Mouse (Mus musculus) heart, embryonic 13.5 days (tissue): Measurements from ENCODE around the gene Kiz. TPM values are rescaled to one million over a fixed set of nuclear protein-coding genes. Genes with fewer than 3 reads are reported as not detected.

Experiments
- ATAC-seq: fragments of 200-750 bp; cut with Nextera tagmentation; 2 replicates; pipeline ENCODE4 v1.8.0; 2017; ENCODE audit warnings: moderate TSS enrichment; ENCODE audit not compliant: insufficient number of reproducible peaks, low FRiP score, low TSS enrichment; ENCODE audit errors: extremely low read depth
- H3K27ac ChIP-seq: fragments of 300-500 bp; sonication (generic); replicated peaks from 2 replicates; pipeline ENCODE4 v1.5.1; 2015; ENCODE audit warnings: moderate library complexity, mild to moderate bottlenecking, inconsistent platforms
- H3K27me3 ChIP-seq: fragments of 300-500 bp; sonication (generic); replicated peaks from 2 replicates; pipeline ENCODE4 v1.6.1; 2015; ENCODE audit warnings: mild to moderate bottlenecking, inconsistent platforms
- H3K36me3 ChIP-seq: fragments of 300-500 bp; sonication (generic); 2 replicates; pipeline ENCODE4 v1.6.1; 2015; ENCODE audit warnings: mild to moderate bottlenecking, inconsistent platforms
- H3K4me1 ChIP-seq: fragments of 300-500 bp; sonication (generic); 2 replicates; pipeline ENCODE4 v1.6.1; 2015; ENCODE audit warnings: inconsistent platforms
- H3K4me2 ChIP-seq: fragments of 300-500 bp; sonication (generic); 2 replicates; pipeline ENCODE4 v1.6.1; 2015; ENCODE audit warnings: inconsistent platforms, mild to moderate bottlenecking, moderate library complexity
- H3K4me3 ChIP-seq: fragments of 300-500 bp; sonication (generic); 2 replicates; pipeline ENCODE4 v1.5.1; 2015; ENCODE audit warnings: moderate library complexity, mild to moderate bottlenecking, inconsistent platforms
- H3K9ac ChIP-seq: fragments of 300-500 bp; sonication (generic); 2 replicates; pipeline ENCODE4 v1.6.1; 2015; ENCODE audit warnings: inconsistent platforms, mild to moderate bottlenecking, moderate library complexity
- H3K9me3 ChIP-seq: fragments of 300-500 bp; sonication (generic); 2 replicates; pipeline ENCODE4 v1.6.1; 2016; ENCODE audit warnings: inconsistent platforms
- whole genome bisulfite sequencing: fragments of 180-500 bp; shearing (Covaris S2); methylation state at CpG from one replicate; pipeline ENCODE4 v1.1.7; 2015; ENCODE audit warnings: mixed read lengths; 5-methylcytosine and 5-hydroxymethylcytosine counted together
- polyA plus RNA-seq: library from polyadenylated mRNA; unstranded; fragments of >200 nt; fragmentation: Nextera tagmentation; extraction: Ambion mirVana; gene quantifications from 2 replicates; pipeline ENCODE4 v1.2.1, GENCODE M21; 2015

The Kiz gene
- polyA plus RNA-seq: 21.5 and 25.2 TPM in 2 replicates

GRCm38 (mm10) chr2:146855599-146856039 lies at the start of gene Kiz:
Gene Kiz, plus strand, starts transcription at chr2:146855864.
- Histone ChIP-seq H3K4me3 (peak within 1 kb of the TSS; percentile 81), H3K9me3 (no peaks in the 10 kb centered on the region), H3K4me1 (peaks cover 3% of the 10 kb centered on the region; the same call in 1 of the 2 replicates), H3K9ac (peak within 1 kb of the TSS; percentile 90), H3K4me2 (peak within 1 kb of the TSS; percentile 84), H3K27me3 (no peaks in the 10 kb centered on the region), H3K36me3 (no peaks in the 10 kb centered on the region), H3K27ac (peak within 1 kb of the TSS; percentile 84)
- ATAC-seq: peak; percentile 100
- 1% methylated on average over 32 of the region's 32 CpGs for WGBS

GRCm38 (mm10) chr2:146809706-146810256 lies 45.9 kb upstream of the Kiz start:
- Histone ChIP-seq H3K36me3 (no peaks in the 10 kb centered on the region), H3K4me3 (no peak overlapping the region), H3K27ac (no peak overlapping the region), H3K9me3 (no peaks in the 10 kb centered on the region), H3K9ac (no peak overlapping the region), H3K27me3 (no peaks in the 10 kb centered on the region), H3K4me2 (no peak overlapping the region), H3K4me1 (no peaks in the 10 kb centered on the region)
- ATAC-seq: no peak
- WGBS: 87% methylated on average over 7 of the region's 7 CpGs

GRCm38 (mm10) chr2:146810695-146811094 lies 45.0 kb upstream of the Kiz start:
- no peak overlapping the region for H3K9ac ChIP-seq
- H3K27me3 ChIP-seq: no peaks in the 10 kb centered on the region
- H3K9me3 ChIP-seq: no peaks in the 10 kb centered on the region
- H3K4me1 ChIP-seq: no peaks in the 10 kb centered on the region
- no peak overlapping the region for H3K27ac ChIP-seq
- ATAC-seq: no peak
- no peaks in the 10 kb centered on the region for H3K36me3 ChIP-seq
- H3K4me3 ChIP-seq: peak overlapping the region; percentile 32
- H3K4me2 ChIP-seq: peak overlapping the region; percentile 53
- 54% methylated on average over 13 of the region's 13 CpGs for WGBS

GRCm38 (mm10) chr2:146814978-146815377 lies 40.7 kb upstream of the Kiz start:
- 80% methylated on average over 7 of the region's 7 CpGs for WGBS
- H3K9ac ChIP-seq: no peak overlapping the region
- no peak overlapping the region for H3K27ac ChIP-seq
- H3K4me1 ChIP-seq: no peaks in the 10 kb centered on the region
- no peak for ATAC-seq
- H3K27me3 ChIP-seq: no peaks in the 10 kb centered on the region
- H3K36me3 ChIP-seq: no peaks in the 10 kb centered on the region
- H3K9me3 ChIP-seq: no peaks in the 10 kb centered on the region
- H3K4me2 ChIP-seq: no peak overlapping the region
- H3K4me3 ChIP-seq: no peak overlapping the region

GRCm38 (mm10) chr2:146819065-146819464 lies 36.6 kb upstream of the Kiz start:
- WGBS: 80% methylated on average over 4 of the region's 4 CpGs

GRCm38 (mm10) chr2:146823483-146823951 lies 32.1 kb upstream of the Kiz start:
- peaks cover 12% of the 10 kb centered on the region for H3K4me1 ChIP-seq
- no peak overlapping the region for H3K27ac ChIP-seq
- no peaks in the 10 kb centered on the region for H3K36me3 ChIP-seq
- no peak overlapping the region; the same call in 1 of the 2 replicates for H3K4me3 ChIP-seq
- peak overlapping the region; percentile 50 for H3K4me2 ChIP-seq
- 30% methylated on average over 11 of the region's 11 CpGs for WGBS
- no peaks in the 10 kb centered on the region for H3K9me3 ChIP-seq
- no peak for ATAC-seq
- no peak overlapping the region for H3K9ac ChIP-seq
- peaks cover 27% of the 10 kb centered on the region for H3K27me3 ChIP-seq

More at GRCm38 (mm10) chr2:146819065-146819464, 36.6 kb upstream of the Kiz start:
- Histone ChIP-seq H3K9ac (no peak overlapping the region), H3K9me3 (no peaks in the 10 kb centered on the region), H3K36me3 (no peaks in the 10 kb centered on the region), H3K4me1 (peaks cover 12% of the 10 kb centered on the region), H3K27me3 (no peaks in the 10 kb centered on the region), H3K27ac (no peak overlapping the region), H3K4me3 (no peak overlapping the region), H3K4me2 (no peak overlapping the region)
- no peak for ATAC-seq

GRCm38 (mm10) chr2:146824043-146824442 lies 31.6 kb upstream of the Kiz start:
- no peak for ATAC-seq
- H3K9ac ChIP-seq: no peak overlapping the region
- peaks cover 33% of the 10 kb centered on the region for H3K27me3 ChIP-seq
- peak overlapping the region; percentile 50 for H3K4me2 ChIP-seq
- H3K4me1 ChIP-seq: peaks cover 12% of the 10 kb centered on the region
- WGBS: 61% methylated on average over 8 of the region's 8 CpGs
- no peaks in the 10 kb centered on the region for H3K9me3 ChIP-seq
- no peak overlapping the region for H3K27ac ChIP-seq
- H3K4me3 ChIP-seq: no peak overlapping the region
- H3K36me3 ChIP-seq: no peaks in the 10 kb centered on the region

GRCm38 (mm10) chr2:146828006-146828405 lies 27.7 kb upstream of the Kiz start:
- peaks cover 69% of the 10 kb centered on the region for H3K27me3 ChIP-seq
- H3K9me3 ChIP-seq: no peaks in the 10 kb centered on the region
- no peak overlapping the region for H3K9ac ChIP-seq
- no peak overlapping the region for H3K4me3 ChIP-seq
- 69% methylated on average over 4 of the region's 4 CpGs for WGBS
- no peak overlapping the region for H3K27ac ChIP-seq
- no peak for ATAC-seq
- no peak overlapping the region for H3K4me2 ChIP-seq
- no peaks in the 10 kb centered on the region for H3K36me3 ChIP-seq
- peaks cover 9% of the 10 kb centered on the region for H3K4me1 ChIP-seq

- WGBS: 7% methylated on average over 31 of the region's 31 CpGs
- no peak for ATAC-seq
- no peaks in the 10 kb centered on the region for H3K9me3 ChIP-seq
- H3K36me3 ChIP-seq: no peaks in the 10 kb centered on the region
- H3K9ac ChIP-seq: no peak overlapping the region
- H3K4me1 ChIP-seq: peaks cover 19% of the 10 kb centered on the region
- no peak overlapping the region for H3K27ac ChIP-seq
- 0 out of 2 replicates have a peak overlapping the region, but pooled peaks have one; percentile 64 for H3K4me2 ChIP-seq
- peak overlapping the region; percentile 15; the same call in 1 of the 2 replicates for H3K4me3 ChIP-seq
- peaks cover 97% of the 10 kb centered on the region for H3K27me3 ChIP-seq
Measured at GRCm38 (mm10) chr2:146833222-146834063, 22.2 kb upstream of the Kiz start.

GRCm38 (mm10) chr2:146834064-146834313 lies 21.7 kb upstream of the Kiz start:
- WGBS: under 1% methylated on average over 5 of the region's 5 CpGs
- Histone ChIP-seq H3K9ac (no peak overlapping the region), H3K4me1 (peaks cover 23% of the 10 kb centered on the region), H3K4me2 (peak overlapping the region; percentile 64), H3K27ac (no peak overlapping the region), H3K36me3 (no peaks in the 10 kb centered on the region), H3K9me3 (no peaks in the 10 kb centered on the region), H3K4me3 (peak overlapping the region; percentile 43), H3K27me3 (peaks cover 97% of the 10 kb centered on the region)
- no peak for ATAC-seq

GRCm38 (mm10) chr2:146834314-146835201 lies 21.1 kb upstream of the Kiz start:
- Histone ChIP-seq H3K9me3 (no peaks in the 10 kb centered on the region), H3K4me3 (peak overlapping the region; percentile 43), H3K27me3 (peaks cover 98% of the 10 kb centered on the region), H3K36me3 (no peaks in the 10 kb centered on the region), H3K4me1 (peaks cover 29% of the 10 kb centered on the region), H3K4me2 (peak overlapping the region; percentile 64), H3K9ac (0 out of 2 replicates have a peak overlapping the region, but pooled peaks have one; percentile 2), H3K27ac (no peak overlapping the region)
- under 1% methylated on average over 63 of the region's 63 CpGs for WGBS
- no peak for ATAC-seq
